Mouse (Mus musculus): ENCODE data around the gene Dnttip1.
A peak's percentile ranks its signal among the peaks of the same experiment; 100 is the strongest.

Gene Dnttip1

GRCm38 (mm10) chr2:164781876-164782275 is 36.1 kb downstream of the Dnttip1 start:
- DNase-seq (ENCODE audit: low read depth, low spot score): no peak

DNA sequence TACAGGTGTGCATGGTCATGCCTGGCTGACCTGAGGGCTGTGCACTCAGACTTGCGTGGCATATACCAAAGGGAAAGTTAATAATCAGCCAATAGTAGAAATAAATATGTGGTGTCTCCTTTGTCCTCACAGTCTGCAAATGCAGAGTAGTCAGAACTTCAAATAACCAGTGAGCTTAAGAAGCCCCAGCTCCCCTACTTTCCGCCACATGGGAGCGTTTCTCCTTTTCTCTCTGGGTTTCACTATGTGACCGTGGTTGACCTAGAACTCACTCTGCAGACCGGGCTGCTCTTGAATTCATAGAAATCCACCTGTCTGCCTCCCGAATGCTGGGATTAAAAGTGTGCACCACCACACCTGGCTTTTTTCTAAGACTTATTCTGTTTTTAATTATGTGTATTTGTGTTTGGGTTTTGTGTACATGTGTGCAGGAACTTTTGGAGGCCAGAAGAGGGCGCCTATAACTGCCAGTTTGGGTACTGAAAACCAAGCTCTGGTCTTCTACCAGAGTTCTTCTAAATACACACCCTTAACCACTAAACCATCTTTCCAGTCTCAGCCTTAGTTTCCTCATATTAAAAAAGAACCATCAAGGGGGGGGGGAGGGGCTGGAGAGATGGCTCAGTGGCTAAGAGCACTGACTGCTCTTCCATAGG is 38.3 kb downstream of the Dnttip1 start:
- DNase-seq (ENCODE audit: low read depth, low spot score): peak; percentile 50

GRCm38 (mm10) chr2:164784869-164785420 is 39.2 kb downstream of the Dnttip1 start:
- no peak for DNase-seq (ENCODE audit: low read depth, low spot score)

GRCm38 (mm10) chr2:164785481-164786387 is 40.0 kb downstream of the Dnttip1 start, which contains the start of gene Snx21:
Gene Snx21, plus strand, starts transcription at chr2:164785823.
- DNase-seq (ENCODE audit: low read depth, low spot score): peak; percentile 77

- DNase-seq (ENCODE audit: low read depth, low spot score): peak; percentile 29
These were observed 40.7 kb downstream of the Dnttip1 start for GRCm38 (mm10) chr2:164786388-164786885.

GRCm38 (mm10) chr2:164787032-164787431 is 41.2 kb downstream of the Dnttip1 start:
- DNase-seq (ENCODE audit: low read depth, low spot score): no peak

- DNase-seq (ENCODE audit: low read depth, low spot score): no peak
These were observed 42.0 kb downstream of the Dnttip1 start for GRCm38 (mm10) chr2:164787779-164788178.

DNA sequence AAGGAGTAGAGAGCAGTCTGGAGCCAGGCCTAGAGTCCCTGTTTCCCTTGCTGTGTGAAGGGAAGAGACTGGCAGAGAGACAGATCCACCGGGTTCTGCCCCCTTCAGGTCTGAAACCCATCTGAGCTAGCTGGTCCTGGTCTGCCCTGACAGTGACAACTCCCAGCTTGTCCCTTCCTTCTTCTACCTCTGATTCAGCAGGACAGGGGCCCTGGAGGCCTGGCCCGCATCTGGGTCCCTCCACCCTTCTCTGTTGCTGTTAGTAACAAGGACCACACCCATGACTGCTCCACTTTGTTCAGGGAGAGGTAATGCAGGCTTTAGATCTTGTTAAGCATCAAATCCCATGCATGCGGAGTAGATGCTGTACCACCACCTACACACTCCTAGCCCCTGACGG is 42.6 kb downstream of the Dnttip1 start:
- DNase-seq (ENCODE audit: low read depth, low spot score): no peak

DNA sequence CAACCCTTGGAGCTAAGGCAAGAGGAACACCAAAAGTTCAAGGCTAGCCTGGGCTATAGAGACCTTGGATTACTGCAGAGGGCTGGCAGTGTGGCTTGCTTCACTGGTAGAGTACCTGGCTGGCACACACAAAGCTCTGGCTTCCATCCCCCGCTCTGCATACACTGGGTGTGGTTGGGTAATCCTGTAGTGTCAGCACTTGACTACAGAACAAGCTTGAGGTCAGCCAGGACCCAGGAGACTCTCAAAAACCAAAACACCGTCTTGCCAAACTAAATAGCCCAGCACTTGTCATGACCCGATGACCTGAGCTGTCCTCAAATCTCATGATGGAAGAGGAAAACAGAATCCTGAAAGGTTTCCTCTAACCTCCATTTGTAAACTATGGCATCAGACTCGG is 44.7 kb downstream of the Dnttip1 start:
- no peak for DNase-seq (ENCODE audit: low read depth, low spot score)

DNA sequence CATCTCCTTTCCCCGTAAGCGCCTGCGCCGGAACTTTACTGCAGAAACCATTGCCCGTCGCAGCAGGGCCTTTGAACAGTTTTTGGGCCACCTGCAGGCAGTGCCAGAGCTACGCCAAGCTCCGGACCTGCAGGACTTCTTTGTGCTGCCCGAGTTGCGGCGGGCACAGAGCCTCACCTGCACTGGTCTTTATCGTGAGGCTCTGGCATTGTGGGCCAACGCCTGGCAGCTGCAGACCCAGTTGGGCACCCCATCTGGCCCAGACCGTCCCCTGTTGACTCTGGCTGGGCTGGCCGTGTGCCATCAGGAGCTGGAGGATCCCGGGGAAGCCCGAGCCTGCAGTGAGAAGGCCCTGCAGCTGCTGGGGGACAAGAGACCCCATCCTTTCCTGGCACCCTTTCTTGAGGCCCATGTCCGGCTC is 46.1 kb downstream of the Dnttip1 start:
- DNase-seq (ENCODE audit: low read depth, low spot score): no peak

DNA sequence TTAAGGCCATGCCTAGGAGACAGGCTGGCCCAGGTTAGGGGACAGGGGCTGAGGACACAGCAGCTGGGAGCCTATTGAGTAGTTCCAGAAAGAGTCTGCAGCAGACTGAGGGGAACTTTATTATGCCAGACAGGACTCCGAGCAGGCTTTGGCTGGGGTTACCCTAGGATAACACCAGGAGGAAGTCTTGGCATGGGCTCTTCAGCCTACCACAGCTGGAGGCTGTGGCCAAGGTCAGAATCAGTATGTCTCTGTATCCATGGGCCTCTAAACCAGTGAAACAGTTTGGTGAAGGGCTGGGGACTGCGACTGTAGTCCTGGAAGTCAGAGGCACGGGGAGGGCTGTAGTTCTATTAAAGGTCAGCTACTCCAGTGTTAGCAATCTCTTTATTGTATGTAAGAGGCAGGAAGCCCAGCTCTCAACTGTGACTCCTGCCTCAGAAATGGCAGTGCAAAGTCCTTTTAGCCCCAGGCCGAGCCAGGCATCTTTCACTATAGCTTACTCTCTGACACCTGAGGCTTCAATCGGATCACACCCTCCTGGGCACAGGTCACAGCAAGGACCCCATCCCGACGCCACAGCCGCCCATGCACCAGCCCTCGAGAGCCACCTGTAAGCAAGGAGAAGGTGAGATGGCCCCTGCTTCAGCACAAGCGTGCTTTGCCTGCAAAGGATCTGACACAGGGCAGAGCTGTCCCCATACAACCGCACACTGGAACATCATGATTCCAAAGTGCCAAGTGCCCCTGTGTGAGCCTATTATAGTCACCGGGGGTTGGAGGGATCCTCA is 46.8 kb downstream of the Dnttip1 start:
- DNase-seq (ENCODE audit: low read depth, low spot score): no peak

GRCm38 (mm10) chr2:164793236-164793635 is 47.5 kb downstream of the Dnttip1 start:
- peak; percentile 74 for DNase-seq (ENCODE audit: low read depth, low spot score)

DNA sequence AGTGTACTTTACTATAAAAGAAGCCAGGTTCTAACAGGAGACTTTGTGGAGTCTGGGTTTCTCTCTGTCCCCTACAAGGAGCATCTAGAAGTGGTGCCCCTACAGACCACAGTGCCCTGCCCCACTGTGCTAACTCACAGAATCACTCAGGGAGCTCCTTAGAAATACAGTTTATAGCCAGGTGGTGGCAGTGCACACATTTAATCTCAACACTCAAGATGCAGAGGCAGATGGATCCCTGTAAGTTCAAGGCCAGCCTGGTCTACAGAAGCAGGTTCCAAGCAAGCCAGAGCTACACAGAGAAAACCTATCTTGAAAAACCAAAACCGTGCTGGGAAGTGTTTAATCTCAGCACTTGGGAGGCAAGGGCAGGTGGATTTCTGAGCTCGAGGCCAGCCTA is 48.0 kb downstream of the Dnttip1 start:
- peak; percentile 48 for DNase-seq (ENCODE audit: low read depth, low spot score)

- peak; percentile 87 for DNase-seq (ENCODE audit: low read depth, low spot score)
These were observed 48.5 kb downstream of the Dnttip1 start for GRCm38 (mm10) chr2:164794293-164794692.

DNA sequence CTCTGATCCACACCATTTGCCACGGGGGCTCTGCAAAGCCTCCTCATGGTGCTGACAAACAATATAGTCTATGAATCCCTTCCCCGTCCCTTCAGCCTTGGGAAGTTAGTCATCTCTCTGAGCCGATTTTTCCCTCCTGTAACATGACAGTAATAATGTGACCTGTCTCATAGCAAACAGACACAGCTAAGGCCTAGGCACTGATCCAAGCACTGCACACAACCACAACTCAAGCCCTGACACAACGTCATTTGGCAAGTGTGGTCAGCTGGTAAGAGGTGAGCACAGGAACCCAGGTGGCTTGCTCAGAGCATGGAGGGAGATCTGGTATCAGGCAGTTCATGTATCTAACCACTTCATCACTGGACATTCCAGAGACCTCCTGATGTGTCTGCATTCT is 50.1 kb downstream of the Dnttip1 start:
- DNase-seq (ENCODE audit: low read depth, low spot score): no peak

- peak; percentile 59 for DNase-seq (ENCODE audit: low read depth, low spot score)
These were observed 52.8 kb downstream of the Dnttip1 start for GRCm38 (mm10) chr2:164798554-164798953.

GRCm38 (mm10) chr2:164800252-164801004 is 54.6 kb downstream of the Dnttip1 start:
- no peak for DNase-seq (ENCODE audit: low read depth, low spot score)

DNA sequence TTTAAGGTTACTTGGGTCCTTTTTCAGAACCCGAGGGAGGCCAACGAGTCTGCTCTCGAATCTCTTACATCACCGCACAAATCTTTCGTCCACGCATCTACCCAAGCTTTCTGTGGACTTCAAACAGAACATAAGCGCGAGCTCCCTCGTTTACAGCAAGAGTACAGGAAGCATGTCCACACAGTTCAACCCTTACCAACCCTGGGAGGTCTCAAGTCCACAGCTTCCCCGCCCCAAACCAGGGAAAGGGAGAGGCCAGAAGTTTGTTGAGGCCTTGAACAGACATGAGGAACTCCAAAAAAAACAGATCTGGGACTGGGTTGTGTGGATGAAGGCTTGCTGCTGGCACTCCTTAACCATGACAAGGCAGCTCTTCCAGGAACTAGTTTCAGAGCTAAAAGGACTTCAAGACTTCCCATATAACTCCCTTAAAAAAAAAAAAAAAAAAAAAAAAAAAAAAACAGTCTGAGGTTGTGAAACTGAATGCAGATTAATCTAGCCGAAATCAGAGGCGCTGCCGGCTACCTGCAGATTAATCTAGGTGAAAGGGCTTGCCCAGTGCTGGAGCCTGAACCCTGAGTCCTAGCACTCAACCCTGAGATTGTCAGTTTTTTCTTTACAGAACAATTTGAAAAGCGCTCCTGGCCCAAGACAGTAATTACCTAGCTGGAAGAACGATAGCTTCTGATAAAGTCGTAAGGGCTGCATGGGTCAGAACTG is 57.6 kb downstream of the Dnttip1 start:
- DNase-seq (ENCODE audit: low read depth, low spot score): no peak

GRCm38 (mm10) chr2:164803921-164804313 is 58.1 kb downstream of the Dnttip1 start:
- no peak for DNase-seq (ENCODE audit: low read depth, low spot score)

Measured in CD4-positive, CD25-positive, alpha-beta regulatory T cell, adult 2 months (primary cell).